Mouse (Mus musculus): ENCODE results near the gene Frem3.

Frem3 gene

DNA sequence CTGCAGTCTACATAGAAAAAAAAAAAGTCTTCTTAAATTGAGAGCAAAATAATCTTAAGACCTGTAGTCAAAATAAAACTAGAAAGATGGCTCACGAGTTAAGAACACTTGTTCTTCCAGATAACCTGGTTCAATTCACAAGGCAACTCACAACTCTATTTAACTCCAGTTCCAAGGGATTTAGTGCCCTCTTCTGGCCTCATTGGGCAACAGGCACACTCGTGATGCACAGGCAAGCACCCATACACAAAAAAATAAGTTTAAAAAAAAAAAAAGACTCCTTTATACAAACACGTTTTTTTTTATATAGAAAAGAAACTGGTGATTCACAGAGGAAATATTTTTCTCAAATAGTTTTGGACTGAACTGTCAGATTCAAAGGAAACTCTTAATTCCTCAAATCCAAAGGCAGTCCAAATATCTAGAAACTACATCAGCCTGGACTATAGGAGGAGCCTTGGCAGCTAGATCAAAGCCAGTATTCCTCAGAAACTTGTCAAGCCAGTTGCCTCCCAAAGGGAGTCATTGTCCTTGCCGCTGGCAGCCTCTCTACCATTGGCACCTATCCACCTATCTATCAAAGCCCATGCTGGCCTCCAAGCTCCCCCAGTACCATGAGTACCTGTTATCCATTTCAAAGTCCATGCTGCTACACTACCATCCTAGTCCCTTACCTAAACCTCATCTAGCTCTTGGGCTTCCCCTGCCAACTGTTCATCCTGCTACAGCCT lies 100.0 kb downstream of the Frem3 start:
- DNase-seq (ENCODE audit: low spot score in 2 of 2), result no peak

DNA sequence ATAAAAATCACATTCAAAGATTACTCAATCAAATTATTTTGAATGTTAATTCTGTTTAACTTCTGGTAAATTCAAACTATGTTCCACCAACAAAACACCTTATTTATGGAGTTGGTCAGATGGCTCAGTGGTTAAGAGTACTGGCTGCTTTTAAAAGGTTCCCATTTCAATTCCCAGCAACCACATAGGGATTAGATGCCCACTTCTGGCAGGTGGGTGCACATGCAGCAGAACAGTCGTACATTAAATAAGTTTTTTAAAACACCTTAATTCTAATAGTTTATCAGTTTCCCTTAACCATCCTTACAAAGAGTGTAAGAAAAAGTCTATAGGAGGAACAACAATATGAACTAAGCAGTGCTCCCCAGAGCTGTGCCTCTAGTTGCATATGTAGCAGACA lies 103.6 kb downstream of the Frem3 start:
- no peak for DNase-seq (ENCODE audit: low spot score in 2 of 2)

DNA sequence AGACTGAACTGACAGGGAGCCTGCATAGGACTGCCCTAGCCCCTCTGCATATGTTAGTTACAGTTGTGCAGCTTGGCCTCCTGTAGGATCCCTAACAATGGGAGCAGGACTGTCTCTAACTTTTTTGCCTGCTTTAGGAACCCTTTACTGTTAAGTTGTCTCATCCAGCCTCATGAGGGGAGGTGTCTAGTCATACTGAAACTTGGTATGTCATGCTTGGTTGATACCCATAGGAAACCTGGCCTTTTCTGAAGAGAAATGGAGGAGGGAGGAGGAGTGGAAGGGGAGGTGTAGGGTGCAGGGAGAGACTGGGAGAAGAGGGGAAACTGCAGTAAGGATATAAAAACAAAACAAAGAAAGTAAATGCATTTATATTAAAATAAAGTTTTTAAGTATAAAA lies 121.4 kb downstream of the Frem3 start:
- no peak for DNase-seq (ENCODE audit: low spot score in 2 of 2)

DNA sequence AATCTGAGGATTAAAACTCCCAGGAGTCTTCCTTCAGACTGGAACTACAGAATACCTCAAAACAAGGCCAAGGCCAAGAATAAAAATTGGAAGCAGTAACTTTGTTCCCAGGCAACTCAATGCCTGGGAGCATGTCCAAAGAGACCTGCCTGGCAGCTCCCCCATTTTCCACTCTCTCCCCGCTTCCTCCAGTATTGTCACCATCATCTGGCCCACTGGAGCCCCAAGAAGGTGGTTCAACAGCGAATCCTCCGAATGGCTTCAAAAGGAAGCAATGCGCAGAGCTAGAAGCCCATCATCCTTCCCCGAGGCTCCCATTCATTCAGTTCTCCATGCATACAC lies 127.1 kb downstream of the Frem3 start:
- no peak for DNase-seq (ENCODE audit: low spot score in 2 of 2)

DNA sequence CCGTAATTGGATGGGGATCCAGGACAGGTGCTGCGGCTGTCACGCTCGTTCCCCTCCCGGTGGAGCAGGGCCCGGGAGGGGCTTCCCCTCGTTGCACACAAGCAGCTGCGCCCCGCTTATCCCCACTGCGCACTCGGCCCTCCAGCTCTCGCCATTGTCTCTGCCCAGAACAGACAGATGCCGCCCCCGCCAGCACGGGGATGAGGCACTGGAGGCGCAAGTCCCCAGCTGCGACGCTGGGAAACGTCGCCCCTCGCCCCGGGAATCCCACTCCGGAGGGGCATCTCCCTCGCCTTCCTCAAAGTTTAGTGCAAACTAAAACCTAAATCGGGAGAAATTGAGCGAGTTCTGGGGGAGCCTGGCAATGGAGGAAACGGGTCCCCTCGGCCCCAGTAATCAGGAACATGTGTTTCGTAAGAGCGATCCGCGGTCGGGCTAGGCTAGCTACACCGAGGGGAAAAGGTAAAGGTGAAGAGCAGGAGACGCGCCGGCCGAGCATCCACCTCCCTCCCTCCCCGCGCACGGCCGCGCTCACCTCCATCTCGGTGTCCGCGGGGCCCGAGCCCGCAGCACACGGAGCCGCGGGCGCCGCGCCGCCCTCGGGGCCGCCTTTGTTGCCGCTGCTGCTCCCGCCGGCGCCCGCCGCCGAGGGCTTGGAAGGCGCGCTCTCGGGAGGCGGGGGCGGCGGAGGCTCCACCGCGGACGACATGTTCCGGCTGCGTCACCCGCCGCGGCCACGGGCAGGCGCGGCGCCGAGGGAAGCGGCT lies 127.7 kb downstream of the Frem3 start:
- peak; percentile 52 to 63 for DNase-seq (ENCODE audit: low spot score in 2 of 2)

DNA sequence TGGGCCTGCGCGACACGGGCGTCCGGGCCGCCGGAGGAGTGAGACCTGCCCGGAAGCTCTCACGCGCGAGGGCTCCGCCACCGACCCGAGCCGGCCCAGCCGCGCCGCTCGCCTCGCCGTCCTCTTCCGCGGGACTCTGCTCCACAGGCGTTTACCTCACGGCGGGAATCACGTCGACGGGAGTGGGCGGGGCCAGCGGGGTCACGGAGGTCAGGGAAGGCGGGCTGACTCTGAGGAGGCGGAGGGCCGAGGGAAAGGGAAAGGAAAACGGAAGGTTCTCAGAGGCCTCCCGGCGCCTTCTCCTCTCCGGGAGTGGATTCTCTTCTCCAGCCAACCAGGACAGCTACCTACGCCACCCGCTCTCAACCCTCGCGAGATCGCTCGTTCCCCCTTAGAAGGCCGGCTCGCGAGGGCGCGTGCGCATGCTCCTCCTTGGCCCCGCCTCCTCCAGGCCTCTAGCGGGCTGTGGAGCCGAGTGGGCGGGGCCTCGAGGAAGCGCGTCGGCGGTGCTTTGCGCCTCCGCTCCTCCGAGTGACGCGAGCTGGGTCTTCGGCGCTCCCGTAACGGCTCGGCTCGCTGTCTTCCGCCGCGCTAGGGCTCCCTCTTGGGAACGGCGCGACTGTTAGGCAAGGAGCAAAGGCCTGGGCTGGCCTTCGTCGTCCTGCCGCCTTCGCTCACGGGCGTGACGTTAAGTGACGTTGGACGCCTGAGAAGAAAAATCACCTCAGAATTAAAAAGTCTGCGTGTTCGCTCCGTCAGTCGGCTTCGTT lies 128.5 kb downstream of the Frem3 start, which contains the start of gene Smarca5:
Gene Smarca5 (minus strand): TSS at position 343 of the 770 bp plus-strand sequence.
- DNase-seq (ENCODE audit: low spot score in 2 of 2), result peak; percentile 86 to 92

DNA sequence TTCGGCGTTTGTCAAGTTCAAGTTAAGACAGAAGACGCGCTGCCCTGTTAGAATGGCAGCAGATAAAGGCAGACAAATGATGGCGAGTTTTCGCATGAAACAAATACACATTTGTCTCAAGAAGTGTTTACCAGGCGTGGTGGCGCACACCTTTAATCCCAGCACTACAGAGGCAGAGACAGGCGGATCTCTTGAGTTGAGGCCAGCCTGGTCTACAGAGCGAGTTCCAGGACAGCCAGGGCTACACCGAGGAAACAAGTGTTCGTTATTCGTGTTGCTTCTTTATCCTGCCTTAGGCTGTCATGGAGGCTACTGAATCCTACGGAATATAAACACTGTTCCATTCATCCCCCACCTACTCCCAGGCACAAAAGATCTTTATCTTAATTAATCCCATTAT lies 129.1 kb downstream of the Frem3 start:
- DNase-seq (ENCODE audit: low spot score in 2 of 2), result no peak
